Mouse (Mus musculus) stomach, postnatal 0 days (tissue): ENCODE measurements at regions not wholly inside any gene's neighbourhood (a gene's known extent, or its start where the extent isn't known, plus 50 kb on each side); places are given as distances from the start of the nearest gene placed in this dataset.

Source experiments
- ATAC-seq: fragments of 200-750 bp; cut with Nextera tagmentation; 2 replicates; pipeline ENCODE4 v1.8.0; 2017; ENCODE audit not compliant: low FRiP score, low TSS enrichment
- DNase-seq: peaks from one replicate; pipeline ENCODE4 v3.0.0-alpha.2; 2016; ENCODE audit warnings: low spot score
- H3K27ac ChIP-seq: fragments of 300-500 bp; sonication (generic); replicated peaks from 2 replicates; pipeline ENCODE4 v1.5.1; 2014; ENCODE audit warnings: mild to moderate bottlenecking, control low read depth
- H3K27me3 ChIP-seq: fragments of 300-500 bp; sonication (generic); 2 replicates; pipeline ENCODE4 v1.6.1; 2014; ENCODE audit warnings: low read length; ENCODE audit not compliant: control insufficient read depth, insufficient read depth
- H3K36me3 ChIP-seq: fragments of 300-500 bp; sonication (generic); 2 replicates; pipeline ENCODE4 v1.6.1; 2014; ENCODE audit warnings: low read length, mixed read lengths; ENCODE audit not compliant: control insufficient read depth, insufficient read depth
- H3K4me1 ChIP-seq: fragments of 300-500 bp; sonication (generic); replicated peaks from 2 replicates; pipeline ENCODE4 v1.6.1; 2014; ENCODE audit warnings: antibody characterized with exemption; ENCODE audit not compliant: control insufficient read depth, insufficient read depth
- H3K4me2 ChIP-seq: fragments of 300-500 bp; sonication (generic); replicated peaks from 2 replicates; pipeline ENCODE4 v1.6.1; 2014; ENCODE audit warnings: low read depth, mild to moderate bottlenecking, control low read depth, moderate library complexity
- H3K4me3 ChIP-seq: fragments of 300-500 bp; sonication (generic); 2 replicates; pipeline ENCODE4 v1.5.1; 2014; ENCODE audit warnings: low read depth, low read length, control low read depth
- H3K9ac ChIP-seq: fragments of 300-500 bp; sonication (generic); 2 replicates; pipeline ENCODE4 v1.6.1; 2014; ENCODE audit warnings: mild to moderate bottlenecking, low read length, control low read depth, mixed read lengths
- H3K9me3 ChIP-seq: fragments of 300-500 bp; sonication (generic); 2 replicates; pipeline ENCODE4 v1.6.1; 2016; ENCODE audit warnings: low read length; ENCODE audit not compliant: control insufficient read depth
- CTCF ChIP-seq: IDR thresholded peaks from 2 replicates; pipeline ENCODE4 v1.5.1; 2016; ENCODE audit warnings: antibody characterized with exemption, low read depth, mild to moderate bottlenecking, moderate library complexity
- EP300 ChIP-seq: optimal IDR thresholded peaks from 2 replicates; pipeline ENCODE3; 2016; ENCODE audit warnings: antibody characterized with exemption
- WGBS: fragments of 180-500 bp; shearing (Covaris S2); extraction: QIAGEN DNeasy Blood & Tissue Kit; methylation state at CpG from one replicate; pipeline ENCODE4 v1.1.7; 2014; 5-methylcytosine and 5-hydroxymethylcytosine counted together

GRCm38 (mm10) chr5:101537518-101538380 is 127.0 kb downstream of the Nkx6-1 start:
- Histone ChIP-seq H3K4me3 (no peak overlapping the region), H3K4me2 (no peak overlapping the region), H3K27ac (no peak overlapping the region), H3K27me3 (no peaks in the 10 kb centered on the region), H3K4me1 (no peaks in the 10 kb centered on the region), H3K36me3 (no peaks in the 10 kb centered on the region), H3K9me3 (no peaks in the 10 kb centered on the region), H3K9ac (no peak overlapping the region)
- WGBS = 23% methylated on average over 23 of the region's 23 CpGs
- TF ChIP-seq CTCF (no peak), EP300 (no peak)
- no peak for DNase-seq
- no peak for ATAC-seq

- no peak for TF ChIP-seq EP300
- no peak for TF ChIP-seq CTCF
- Histone ChIP-seq H3K4me2 (no peak overlapping the region), H3K27ac (no peak overlapping the region), H3K4me1 (no peaks in the 10 kb centered on the region), H3K4me3 (no peak overlapping the region), H3K9ac (no peak overlapping the region), H3K36me3 (no peaks in the 10 kb centered on the region), H3K9me3 (no peaks in the 10 kb centered on the region), H3K27me3 (no peaks in the 10 kb centered on the region; the same call in 1 of the 2 replicates)
- ATAC-seq (no peak), DNase-seq (no peak)
- WGBS = 50% methylated on average over 5 of the region's 5 CpGs
Measured at GRCm38 (mm10) chr5:101535451-101535850, 129.3 kb downstream of the Nkx6-1 start.

DNA sequence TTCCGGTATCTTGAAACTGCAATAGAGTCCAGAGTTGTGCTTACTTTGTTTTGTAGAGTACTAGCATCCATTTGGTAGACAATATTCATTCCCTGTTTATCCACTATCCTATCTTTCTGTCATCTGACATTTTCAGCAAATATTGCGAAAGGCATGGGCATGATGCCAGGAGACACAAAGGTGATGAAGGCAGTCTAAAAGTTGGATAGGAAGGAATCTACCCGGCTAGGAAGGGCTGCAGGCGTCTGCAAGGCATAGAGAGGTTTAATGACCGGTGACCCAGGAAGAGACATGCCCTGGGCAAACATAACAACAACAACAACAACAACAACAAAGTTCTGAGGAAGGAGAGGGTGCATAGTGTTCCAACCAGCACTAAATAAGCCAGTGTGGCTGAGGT is 139.4 kb downstream of the Nkx6-1 start:
- Histone ChIP-seq H3K9ac (no peak overlapping the region), H3K27me3 (no peaks in the 10 kb centered on the region; the same call in 1 of the 2 replicates), H3K36me3 (no peaks in the 10 kb centered on the region), H3K27ac (no peak overlapping the region), H3K9me3 (no peaks in the 10 kb centered on the region), H3K4me2 (no peak overlapping the region), H3K4me1 (no peaks in the 10 kb centered on the region), H3K4me3 (no peak overlapping the region)
- 66% methylated on average over 5 of the region's 5 CpGs for WGBS
- no peak for TF ChIP-seq CTCF
- TF ChIP-seq EP300 = no peak
- no peak for DNase-seq
- no peak for ATAC-seq

GRCm38 (mm10) chr5:101524670-101525069 is 140.1 kb downstream of the Nkx6-1 start:
- H3K4me3 ChIP-seq = no peak overlapping the region
- no peaks in the 10 kb centered on the region for H3K9me3 ChIP-seq
- 50% methylated on average over 4 of the region's 4 CpGs for WGBS
- TF ChIP-seq EP300 (no peak), CTCF (no peak)
- no peaks in the 10 kb centered on the region for H3K4me1 ChIP-seq
- H3K27ac ChIP-seq = no peak overlapping the region
- no peak overlapping the region for H3K9ac ChIP-seq
- ATAC-seq = no peak
- no peaks in the 10 kb centered on the region for H3K27me3 ChIP-seq
- H3K4me2 ChIP-seq = no peak overlapping the region
- no peak for DNase-seq
- H3K36me3 ChIP-seq = no peaks in the 10 kb centered on the region

DNA sequence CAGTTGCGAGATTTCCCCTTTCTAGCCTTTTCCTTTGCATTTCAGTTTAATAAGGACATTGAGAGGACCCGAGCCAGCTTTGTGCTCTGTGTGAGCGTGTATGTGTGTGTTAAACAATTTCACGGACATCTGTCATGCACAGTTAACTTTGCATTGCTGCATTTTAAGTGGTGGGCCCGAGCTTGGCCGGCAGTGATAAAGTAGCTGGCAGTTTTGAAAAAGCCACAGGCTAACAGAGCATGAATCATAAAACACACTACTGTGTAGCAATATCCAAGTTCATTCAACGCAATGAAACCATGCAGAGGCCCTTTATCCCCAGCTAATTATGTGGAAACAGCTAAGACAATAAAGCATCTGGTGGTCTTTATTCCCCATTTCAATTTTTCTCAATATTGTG is 140.9 kb downstream of the Nkx6-1 start:
- TF ChIP-seq CTCF (no peak), EP300 (no peak)
- H3K9ac ChIP-seq = no peak overlapping the region
- ATAC-seq (no peak), DNase-seq (no peak)
- H3K36me3 ChIP-seq = no peaks in the 10 kb centered on the region
- no peaks in the 10 kb centered on the region for H3K27me3 ChIP-seq
- H3K9me3 ChIP-seq = no peaks in the 10 kb centered on the region
- no peak overlapping the region for H3K4me3 ChIP-seq
- no peaks in the 10 kb centered on the region for H3K4me1 ChIP-seq
- H3K4me2 ChIP-seq = no peak overlapping the region
- WGBS = 42% methylated on average over 7 of the region's 7 CpGs
- no peak overlapping the region for H3K27ac ChIP-seq

GRCm38 (mm10) chr5:101523490-101523889 is 141.3 kb downstream of the Nkx6-1 start:
- DNase-seq (no peak), ATAC-seq (no peak)
- no peaks in the 10 kb centered on the region for H3K36me3 ChIP-seq
- no peak overlapping the region for H3K4me3 ChIP-seq
- no peaks in the 10 kb centered on the region for H3K9me3 ChIP-seq
- H3K4me1 ChIP-seq = no peaks in the 10 kb centered on the region
- H3K27ac ChIP-seq = no peak overlapping the region
- H3K9ac ChIP-seq = no peak overlapping the region
- H3K27me3 ChIP-seq = no peaks in the 10 kb centered on the region
- no peak for TF ChIP-seq CTCF
- no peak for TF ChIP-seq EP300
- WGBS = 54% methylated on average over 7 of the region's 7 CpGs
- no peak overlapping the region for H3K4me2 ChIP-seq
